Mouse (Mus musculus) gastrocnemius, adult 8-10 months (tissue): ENCODE measurements around the gene Ccdc60. TPM values are rescaled to one million over a fixed set of nuclear protein-coding genes. Genes with fewer than 3 reads are reported as not detected.

Experiments
- total RNA-seq, 4 experiments: library from RNA; stranded (reverse); gene quantifications; 2 replicates each; pipeline ENCODE4 v1.2.4; 2022

Gene Ccdc60
- total RNA-seq, 4 experiments from 2014 or later, result not detected

Other genes starting within 250 kb of the Ccdc60 start
- gene Tmem233, start 205.7 kb downstream of the Ccdc60 start, total RNA-seq, result 100 to 1,000 TPM; 165 to 183 (median 166) TPM
- gene Hspb8, start 133.9 kb upstream of the Ccdc60 start, total RNA-seq, result 100 to 1,000 TPM; 239 to 425 (median 325) TPM